Mouse (Mus musculus): ENCODE results near the gene Tfip11. TPM values are rescaled to one million over a fixed set of nuclear protein-coding genes. Genes with fewer than 3 reads are reported as not detected.
A peak's percentile ranks its signal among the peaks of the same experiment; 100 is the strongest.

The Tfip11 gene
- total and polyA plus RNA-seq, 2 experiments: 7.7 to 19.1 TPM

DNA sequence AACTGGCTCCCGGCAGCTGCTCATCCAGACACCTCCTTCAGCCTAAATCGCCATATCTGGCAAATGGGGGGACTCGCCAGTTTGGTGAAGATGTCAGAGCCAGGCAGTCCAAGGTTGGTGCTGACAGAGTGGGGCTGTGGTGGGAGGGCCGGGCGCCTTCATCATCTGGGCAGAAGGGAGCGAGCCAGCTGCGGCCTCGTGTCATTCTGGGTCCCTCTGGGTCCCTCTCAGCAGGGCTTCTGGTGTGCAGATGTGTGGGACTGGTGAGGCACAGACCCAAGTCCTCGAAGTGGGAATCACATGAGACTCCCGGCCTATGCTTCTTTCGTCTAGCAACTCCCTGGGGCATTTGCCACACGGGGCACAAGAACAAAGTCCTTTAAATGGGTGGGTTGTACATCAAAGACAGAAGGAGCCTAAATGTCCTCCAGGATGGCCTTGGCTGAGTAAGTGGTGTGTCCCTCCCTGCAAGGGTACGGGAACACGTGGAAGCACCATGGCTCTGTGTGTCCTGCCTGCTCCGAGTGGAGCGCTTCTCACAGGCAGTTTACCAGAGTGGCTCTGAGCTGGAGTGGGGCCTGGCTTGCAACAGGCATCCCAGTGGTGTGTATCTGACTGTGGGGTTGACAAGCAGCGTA lies 33.7 kb upstream of the Tfip11 start:
- H3K27me3 ChIP-seq (ENCODE audit: control insufficient read depth, insufficient read depth, low read length): no peaks in the 10 kb centered on the region
- no peaks in the 10 kb centered on the region for H3K36me3 ChIP-seq (ENCODE audit: control insufficient read depth, insufficient read depth, low read length)
- 75% methylated on average over 17 of the region's 17 CpGs for WGBS
- peak; percentile 40 for DNase-seq (ENCODE audit: extremely low read depth, low read depth, low spot score)
- H3K9ac ChIP-seq (ENCODE audit: low read depth, low read length): peak overlapping the region; percentile 8; the same call in 1 of the 2 replicates
- H3K4me3 ChIP-seq (ENCODE audit: insufficient read depth, low read depth, low read length): no peak overlapping the region
- H3K27ac ChIP-seq (replicated peaks; ENCODE audit: insufficient read depth, low read depth, low read length): peak overlapping the region; percentile 80
- H3K79me2 ChIP-seq (ENCODE audit: control insufficient read depth, insufficient read depth, low read length): peaks cover 58% of the 10 kb centered on the region
- TF ChIP-seq POLR2A (IDR thresholded peaks at IDR 0.05; ENCODE audit: extremely low read depth, insufficient read depth, low read length): no peak
- no peak for TF ChIP-seq CTCF (IDR thresholded peaks at IDR 0.05; ENCODE audit: low read depth, low read length)
- peaks cover 76% of the 10 kb centered on the region for H3K4me1 ChIP-seq (ENCODE audit: control insufficient read depth, insufficient read depth, low read length)

DNA sequence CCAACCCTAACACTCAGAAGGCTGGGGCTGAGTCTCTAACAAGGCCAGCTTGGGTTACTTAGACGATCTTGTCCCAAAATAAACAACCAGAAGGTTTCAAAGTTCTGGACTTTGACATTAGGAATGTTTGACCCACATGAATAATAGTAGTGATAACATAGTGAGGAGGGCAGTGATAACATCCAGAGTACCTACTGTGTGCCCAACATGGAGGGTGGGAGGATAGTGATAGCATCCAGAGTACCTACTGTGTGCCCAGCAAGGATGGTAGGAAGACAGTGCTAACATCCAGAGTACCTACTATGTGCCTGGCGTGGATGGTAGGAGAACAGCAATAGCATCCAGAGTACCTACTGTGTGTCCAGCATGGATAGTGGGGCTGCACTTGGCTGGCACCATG lies 32.4 kb upstream of the Tfip11 start:
- H3K79me2 ChIP-seq (ENCODE audit: control insufficient read depth, insufficient read depth, low read length): peaks cover 52% of the 10 kb centered on the region
- H3K9ac ChIP-seq (ENCODE audit: low read depth, low read length): no peak overlapping the region
- H3K4me3 ChIP-seq (ENCODE audit: insufficient read depth, low read depth, low read length): no peak overlapping the region
- H3K4me1 ChIP-seq (ENCODE audit: control insufficient read depth, insufficient read depth, low read length): peaks cover 84% of the 10 kb centered on the region
- peak overlapping the region; percentile 80 for H3K27ac ChIP-seq (replicated peaks; ENCODE audit: insufficient read depth, low read depth, low read length)
- DNase-seq (ENCODE audit: extremely low read depth, low read depth, low spot score): peak; percentile 87
- WGBS: 54% methylated on average over 2 of the region's 2 CpGs
- H3K27me3 ChIP-seq (ENCODE audit: control insufficient read depth, insufficient read depth, low read length): no peaks in the 10 kb centered on the region
- TF ChIP-seq POLR2A (IDR thresholded peaks at IDR 0.05; ENCODE audit: extremely low read depth, insufficient read depth, low read length) (no peak), CTCF (IDR thresholded peaks at IDR 0.05; ENCODE audit: low read depth, low read length) (no peak)
- H3K36me3 ChIP-seq (ENCODE audit: control insufficient read depth, insufficient read depth, low read length): no peaks in the 10 kb centered on the region

DNA sequence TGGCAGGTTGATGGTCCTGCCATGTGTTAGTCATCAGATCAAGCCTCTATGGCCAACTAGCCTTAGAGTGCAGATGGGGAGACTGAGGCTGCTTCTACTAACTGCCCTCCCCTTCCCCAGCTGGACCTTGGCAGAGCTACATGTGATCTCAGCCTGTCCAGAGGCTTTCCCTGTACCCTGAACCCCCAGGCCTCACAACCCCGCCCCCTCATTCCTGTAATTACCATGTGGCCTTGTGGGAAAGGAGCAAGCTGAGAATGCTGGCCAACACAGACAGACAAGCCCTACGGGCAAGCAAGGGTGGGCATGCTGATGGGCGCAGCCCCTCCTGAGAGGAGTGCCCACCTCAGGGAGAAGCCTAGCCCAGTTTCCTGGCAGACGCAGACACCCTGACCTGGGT lies 31.5 kb upstream of the Tfip11 start:
- H3K27me3 ChIP-seq (ENCODE audit: control insufficient read depth, insufficient read depth, low read length): no peaks in the 10 kb centered on the region
- H3K27ac ChIP-seq (replicated peaks; ENCODE audit: insufficient read depth, low read depth, low read length): peak overlapping the region; percentile 64
- 42% methylated on average over 4 of the region's 4 CpGs for WGBS
- H3K4me1 ChIP-seq (ENCODE audit: control insufficient read depth, insufficient read depth, low read length): peaks cover 88% of the 10 kb centered on the region
- no peak overlapping the region for H3K4me3 ChIP-seq (ENCODE audit: insufficient read depth, low read depth, low read length)
- H3K79me2 ChIP-seq (ENCODE audit: control insufficient read depth, insufficient read depth, low read length): peaks cover 54% of the 10 kb centered on the region
- DNase-seq (ENCODE audit: extremely low read depth, low read depth, low spot score): peak; percentile 68
- 0 out of 2 replicates have a peak overlapping the region, but pooled peaks have one; percentile 23 for H3K9ac ChIP-seq (ENCODE audit: low read depth, low read length)
- no peaks in the 10 kb centered on the region for H3K36me3 ChIP-seq (ENCODE audit: control insufficient read depth, insufficient read depth, low read length)
- TF ChIP-seq CTCF (IDR thresholded peaks at IDR 0.05; ENCODE audit: low read depth, low read length) (no peak), POLR2A (IDR thresholded peaks at IDR 0.05; ENCODE audit: extremely low read depth, insufficient read depth, low read length) (no peak)

DNA sequence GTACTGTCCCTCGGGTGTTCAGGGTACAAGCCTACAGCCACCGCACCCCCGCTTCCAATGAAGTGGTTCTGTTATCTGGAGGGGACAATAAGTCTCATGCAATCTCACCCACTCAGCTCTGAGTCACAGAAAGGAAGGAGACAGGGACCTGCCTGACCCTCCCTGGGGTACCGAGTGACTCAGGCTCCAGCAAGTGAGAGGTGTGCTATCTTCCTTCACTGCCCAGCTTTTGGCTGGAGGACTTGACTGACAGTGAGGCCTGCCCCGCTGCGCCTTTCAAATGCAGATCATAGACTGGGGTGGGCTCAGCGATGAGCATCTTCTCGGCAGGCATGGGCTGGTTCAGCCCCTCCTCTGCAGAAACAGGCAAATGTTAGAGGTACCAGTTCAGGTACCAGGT lies 31.0 kb upstream of the Tfip11 start:
- TF ChIP-seq CTCF (IDR thresholded peaks at IDR 0.05; ENCODE audit: low read depth, low read length): no peak
- TF ChIP-seq POLR2A (IDR thresholded peaks at IDR 0.05; ENCODE audit: extremely low read depth, insufficient read depth, low read length): no peak
- no peak for DNase-seq (ENCODE audit: extremely low read depth, low read depth, low spot score)
- Histone ChIP-seq H3K79me2 (ENCODE audit: control insufficient read depth, insufficient read depth, low read length) (peaks cover 59% of the 10 kb centered on the region), H3K36me3 (ENCODE audit: control insufficient read depth, insufficient read depth, low read length) (no peaks in the 10 kb centered on the region), H3K27me3 (ENCODE audit: control insufficient read depth, insufficient read depth, low read length) (no peaks in the 10 kb centered on the region), H3K4me1 (ENCODE audit: control insufficient read depth, insufficient read depth, low read length) (peaks cover 91% of the 10 kb centered on the region), H3K4me3 (ENCODE audit: insufficient read depth, low read depth, low read length) (no peak overlapping the region), H3K27ac (replicated peaks; ENCODE audit: insufficient read depth, low read depth, low read length) (peak overlapping the region; percentile 33), H3K9ac (ENCODE audit: low read depth, low read length) (peak overlapping the region; percentile 23)
- whole genome bisulfite sequencing: 70% methylated on average over 8 of the region's 8 CpGs

DNA sequence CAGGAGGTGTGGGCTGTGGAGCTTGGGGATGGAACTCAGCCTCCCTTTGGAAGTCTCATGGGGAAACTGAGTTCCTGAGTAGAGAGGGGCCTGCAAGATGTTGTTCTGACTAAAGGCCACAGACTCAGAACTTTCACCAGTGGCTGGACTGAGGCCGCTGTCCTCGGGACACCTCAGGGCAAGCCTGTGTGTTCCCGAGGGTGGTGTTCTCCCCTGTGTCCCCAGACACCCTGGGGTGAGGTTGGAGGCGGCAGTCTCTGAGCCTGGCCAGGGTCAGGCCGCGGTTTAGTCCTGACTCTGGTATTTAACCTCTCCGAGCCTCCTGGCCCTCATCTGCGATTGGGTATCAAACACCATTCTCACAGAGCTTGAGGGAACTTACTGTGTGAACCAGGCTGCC lies 30.6 kb upstream of the Tfip11 start:
- H3K36me3 ChIP-seq (ENCODE audit: control insufficient read depth, insufficient read depth, low read length): no peaks in the 10 kb centered on the region
- H3K9ac ChIP-seq (ENCODE audit: low read depth, low read length): peak overlapping the region; percentile 23
- peak; percentile 66 for DNase-seq (ENCODE audit: extremely low read depth, low read depth, low spot score)
- 15% methylated on average over 8 of the region's 8 CpGs for WGBS
- H3K4me1 ChIP-seq (ENCODE audit: control insufficient read depth, insufficient read depth, low read length): peaks cover 91% of the 10 kb centered on the region
- TF ChIP-seq POLR2A (IDR thresholded peaks at IDR 0.05; ENCODE audit: extremely low read depth, insufficient read depth, low read length) (no peak), CTCF (IDR thresholded peaks at IDR 0.05; ENCODE audit: low read depth, low read length) (no peak)
- no peaks in the 10 kb centered on the region for H3K27me3 ChIP-seq (ENCODE audit: control insufficient read depth, insufficient read depth, low read length)
- peak overlapping the region; percentile 33 for H3K27ac ChIP-seq (replicated peaks; ENCODE audit: insufficient read depth, low read depth, low read length)
- no peak overlapping the region for H3K4me3 ChIP-seq (ENCODE audit: insufficient read depth, low read depth, low read length)
- H3K79me2 ChIP-seq (ENCODE audit: control insufficient read depth, insufficient read depth, low read length): peaks cover 60% of the 10 kb centered on the region
